Mouse (Mus musculus): ENCODE data around the gene Gm49425.

Gene Gm49425

GRCm38 (mm10) chr15:101491431-101491830, 25.6 kb downstream of the Gm49425 start, which contains the start of gene Krt83:
Gene Krt83, minus strand, starts transcription at chr15:101491512.
- no peak for DNase-seq (ENCODE audit: low spot score in 2 of 2)

DNA sequence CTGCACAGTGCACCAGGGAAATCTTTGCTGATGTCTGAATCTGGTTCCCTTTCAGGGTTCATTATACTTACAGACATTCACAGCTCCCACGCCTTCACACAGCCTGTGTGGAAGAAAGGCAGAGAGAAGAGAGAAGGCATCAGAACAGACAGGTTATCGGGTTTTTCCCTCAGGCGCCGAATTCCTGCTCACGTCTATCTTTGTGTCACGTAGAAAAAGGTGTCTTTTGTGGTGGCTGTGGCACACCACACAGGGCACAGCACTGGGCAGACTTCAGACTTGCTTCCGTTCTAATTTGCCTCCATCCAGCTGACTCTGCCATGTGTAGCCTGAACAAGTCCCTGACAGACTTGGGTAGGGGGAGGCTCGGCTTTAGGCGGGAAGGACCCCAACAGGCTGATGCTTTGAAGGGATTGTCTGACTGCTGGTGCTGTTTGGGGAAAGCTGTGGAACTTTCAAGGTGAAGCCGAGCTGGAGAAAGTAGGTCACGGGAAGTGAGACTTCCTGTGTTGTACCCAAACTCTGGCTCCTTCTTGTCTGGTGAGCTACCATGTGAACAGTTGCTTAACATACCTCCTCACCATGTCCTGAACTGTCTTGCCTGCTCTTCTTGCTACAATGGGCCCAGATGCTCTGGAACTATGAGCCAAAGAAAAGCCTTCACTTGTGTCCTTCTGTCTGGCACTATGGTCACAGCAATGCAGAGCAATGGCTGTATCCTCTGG, 31.0 kb downstream of the Gm49425 start:
- no peak for DNase-seq (ENCODE audit: low spot score in 2 of 2)

DNA sequence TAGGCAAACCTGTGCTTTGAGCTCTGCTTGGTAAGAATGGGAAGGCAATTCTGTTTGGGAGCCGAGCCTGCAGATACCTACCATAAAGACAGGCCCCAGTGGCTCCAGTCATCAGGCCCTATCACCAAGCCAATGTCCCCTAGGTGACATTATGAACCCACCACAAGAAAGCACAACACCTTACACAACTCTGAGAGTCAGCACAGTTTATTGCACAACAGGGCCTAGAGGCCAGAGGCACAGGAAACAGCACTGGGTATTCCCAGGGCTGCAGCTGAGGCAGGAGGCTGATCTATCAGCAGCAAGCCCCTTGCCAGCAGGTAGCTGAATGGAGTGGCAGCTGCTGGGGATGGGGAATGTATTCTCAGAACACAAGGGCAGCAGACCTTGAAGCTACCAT, 32.1 kb downstream of the Gm49425 start:
- no peak for DNase-seq (ENCODE audit: low spot score in 2 of 2)

GRCm38 (mm10) chr15:101483646-101484045, 33.4 kb downstream of the Gm49425 start:
- no peak for DNase-seq (ENCODE audit: low spot score in 2 of 2)

- no peak for DNase-seq (ENCODE audit: low spot score in 2 of 2)
Observed at GRCm38 (mm10) chr15:101482056-101482455, 35.0 kb downstream of the Gm49425 start.

DNA sequence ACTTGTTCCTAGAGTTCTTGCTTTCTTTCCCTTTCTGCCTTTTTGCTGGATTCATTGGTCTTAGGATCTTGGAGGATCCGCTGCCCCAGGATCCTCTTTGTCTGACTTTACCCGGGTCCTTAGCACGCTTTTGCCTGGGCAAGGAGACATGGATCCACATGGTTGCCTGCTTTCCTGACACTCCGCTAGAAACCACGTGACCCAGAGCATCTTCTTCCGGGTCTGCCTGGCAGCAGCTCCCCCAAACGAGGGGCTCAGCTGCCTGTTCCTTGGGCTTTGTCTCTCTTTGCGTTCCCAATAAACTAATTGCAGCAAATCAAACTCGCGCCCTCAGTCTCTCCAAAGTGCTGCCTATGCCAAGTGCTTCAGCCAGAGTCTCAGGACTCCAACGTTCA, 37.4 kb downstream of the Gm49425 start:
- no peak for DNase-seq (ENCODE audit: low spot score in 2 of 2)

DNA sequence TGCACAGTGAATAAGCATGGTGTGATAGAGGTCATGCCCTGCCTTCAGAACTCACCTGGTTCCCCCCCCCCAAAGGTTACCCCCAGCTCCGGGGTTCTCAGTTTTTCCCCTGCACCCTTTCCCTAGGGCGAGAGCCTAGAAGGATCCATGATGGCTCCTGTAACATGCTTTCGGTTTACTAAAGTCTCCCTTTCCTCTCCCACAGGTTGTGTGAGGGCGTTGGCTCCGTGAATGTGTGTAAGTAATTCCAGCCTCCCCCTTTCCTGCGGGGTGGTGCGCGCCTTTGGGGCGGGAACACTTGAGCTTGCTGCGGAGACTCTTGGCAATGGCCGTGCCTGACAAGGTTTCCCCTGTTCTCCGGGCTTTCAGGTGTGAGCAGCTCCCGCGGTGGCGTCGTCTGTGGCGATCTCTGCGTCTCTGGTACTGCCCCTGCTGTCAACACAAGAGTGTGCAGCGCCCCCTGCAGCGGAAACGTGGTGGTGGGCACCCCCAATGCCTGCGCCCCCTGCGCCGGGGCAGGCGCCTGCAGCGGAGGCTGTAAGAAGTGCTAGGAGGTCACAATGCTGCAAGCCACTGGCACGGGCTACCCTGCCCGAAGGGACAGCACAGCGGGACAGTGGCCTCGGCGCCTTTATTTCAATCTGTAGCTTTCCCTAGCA, 37.9 kb downstream of the Gm49425 start:
- peak; percentile 37 to 68 for DNase-seq (ENCODE audit: low spot score in 2 of 2)

DNA sequence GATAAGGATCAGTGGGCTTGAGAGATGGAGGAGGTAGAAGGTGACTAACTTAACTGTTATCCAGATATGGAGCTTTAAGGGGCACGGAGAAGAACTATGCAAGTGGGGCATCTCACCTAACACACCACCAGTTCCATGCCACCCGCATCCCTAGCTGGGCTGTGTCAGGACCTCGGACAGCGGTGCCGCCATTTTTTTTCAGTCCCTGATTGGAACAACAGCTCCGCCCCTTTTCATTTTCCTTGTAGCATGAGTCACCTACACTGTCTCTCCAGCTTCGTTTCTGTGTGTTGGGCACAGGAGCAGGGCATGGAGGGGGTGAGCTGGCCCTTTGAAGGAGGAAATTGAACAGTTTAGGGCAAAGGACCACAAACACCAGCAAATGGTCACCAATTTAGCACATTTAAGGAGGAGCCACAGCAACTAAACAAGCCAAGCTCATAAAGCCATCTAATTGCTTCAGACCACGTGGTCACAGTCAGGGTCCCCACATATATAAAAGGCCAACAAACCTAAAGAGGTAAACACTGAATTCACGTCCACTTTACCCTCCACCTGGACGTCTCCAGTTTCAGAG, 44.0 kb downstream of the Gm49425 start, which contains the start of gene Krt86:
Krt86 (plus strand) TSS at position 527 of the 577 bp plus-strand sequence.
- DNase-seq (ENCODE audit: low spot score in 2 of 2): no peak

DNA sequence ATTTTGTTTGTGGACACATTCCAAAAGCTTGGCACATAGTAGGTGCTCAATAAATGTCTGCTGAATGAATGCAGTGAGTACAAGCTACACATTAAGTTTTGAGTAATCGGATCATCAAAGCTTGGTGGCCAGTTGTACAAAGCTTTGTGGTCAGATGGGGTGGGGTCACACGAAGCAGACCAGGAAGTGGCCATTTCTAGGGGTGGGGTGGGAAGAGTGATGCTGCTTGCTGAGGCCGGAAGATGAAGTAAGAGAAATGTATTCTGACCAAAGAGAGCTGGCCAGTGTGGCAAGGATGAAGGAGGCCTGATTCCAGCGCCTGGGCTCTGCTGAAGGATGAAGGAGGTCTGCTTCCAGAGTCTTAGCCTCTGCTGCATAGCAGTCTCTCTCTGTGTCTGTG, 48.0 kb downstream of the Gm49425 start:
- no peak for DNase-seq (ENCODE audit: low spot score in 2 of 2)

All from urinary bladder, postnatal 4 days (tissue).